Mouse (Mus musculus) spleen, postnatal 14 days (tissue): ENCODE data around the gene Cd40lg.

Source experiments
- DNase-seq, 2 experiments: peaks; one replicate each; pipeline ENCODE4 v3.0.0; 2021 to 2022; ENCODE audit warnings: low spot score in 2 of 2

The Cd40lg gene

GRCm38 (mm10) chrX:57263515-57263914 is 51.6 kb downstream of the Cd40lg start:
- no peak for DNase-seq
